Mouse (Mus musculus) heart, embryonic 13.5 days (tissue): ENCODE measurements around the gene Thsd4. TPM values are rescaled to one million over a fixed set of nuclear protein-coding genes. Genes with fewer than 3 reads are reported as not detected.

Experiments used
- ATAC-seq: fragments of 200-750 bp; cut with Nextera tagmentation; 2 replicates; pipeline ENCODE4 v1.8.0; 2017; ENCODE audit warnings: moderate TSS enrichment; ENCODE audit not compliant: insufficient number of reproducible peaks, low FRiP score, low TSS enrichment; ENCODE audit errors: extremely low read depth
- H3K27ac ChIP-seq: fragments of 300-500 bp; sonication (generic); replicated peaks from 2 replicates; pipeline ENCODE4 v1.5.1; 2015; ENCODE audit warnings: moderate library complexity, mild to moderate bottlenecking, inconsistent platforms
- H3K27me3 ChIP-seq: fragments of 300-500 bp; sonication (generic); replicated peaks from 2 replicates; pipeline ENCODE4 v1.6.1; 2015; ENCODE audit warnings: mild to moderate bottlenecking, inconsistent platforms
- H3K36me3 ChIP-seq: fragments of 300-500 bp; sonication (generic); 2 replicates; pipeline ENCODE4 v1.6.1; 2015; ENCODE audit warnings: mild to moderate bottlenecking, inconsistent platforms
- H3K4me1 ChIP-seq: fragments of 300-500 bp; sonication (generic); 2 replicates; pipeline ENCODE4 v1.6.1; 2015; ENCODE audit warnings: inconsistent platforms
- H3K4me2 ChIP-seq: fragments of 300-500 bp; sonication (generic); 2 replicates; pipeline ENCODE4 v1.6.1; 2015; ENCODE audit warnings: inconsistent platforms, mild to moderate bottlenecking, moderate library complexity
- H3K4me3 ChIP-seq: fragments of 300-500 bp; sonication (generic); 2 replicates; pipeline ENCODE4 v1.5.1; 2015; ENCODE audit warnings: moderate library complexity, mild to moderate bottlenecking, inconsistent platforms
- H3K9ac ChIP-seq: fragments of 300-500 bp; sonication (generic); 2 replicates; pipeline ENCODE4 v1.6.1; 2015; ENCODE audit warnings: inconsistent platforms, mild to moderate bottlenecking, moderate library complexity
- H3K9me3 ChIP-seq: fragments of 300-500 bp; sonication (generic); 2 replicates; pipeline ENCODE4 v1.6.1; 2016; ENCODE audit warnings: inconsistent platforms
- WGBS: fragments of 180-500 bp; shearing (Covaris S2); methylation state at CpG from one replicate; pipeline ENCODE4 v1.1.7; 2015; ENCODE audit warnings: mixed read lengths; 5-methylcytosine and 5-hydroxymethylcytosine counted together
- polyA plus RNA-seq: library from polyadenylated mRNA; unstranded; fragments of >200 nt; fragmentation: Nextera tagmentation; extraction: Ambion mirVana; gene quantifications from 2 replicates; pipeline ENCODE4 v1.2.1, GENCODE M21; 2015

The Thsd4 gene
- polyA plus RNA-seq = 8.3 and 10.0 TPM in 2 replicates

- no peaks in the 10 kb centered on the region for H3K9me3 ChIP-seq
- H3K4me1 ChIP-seq = peaks cover 65% of the 10 kb centered on the region
Observed at GRCm38 (mm10) chr9:60521806-60522264, at the start of gene Thsd4. Gene Thsd4 (minus strand): TSS chr9:60522046.

GRCm38 (mm10) chr9:60571041-60571440 is 49.2 kb upstream of the Thsd4 start:
- Histone ChIP-seq H3K9ac (no peak overlapping the region), H3K4me2 (no peak overlapping the region), H3K9me3 (no peaks in the 10 kb centered on the region), H3K4me1 (no peaks in the 10 kb centered on the region), H3K27ac (no peak overlapping the region), H3K4me3 (no peak overlapping the region), H3K27me3 (no peaks in the 10 kb centered on the region), H3K36me3 (no peaks in the 10 kb centered on the region)
- ATAC-seq = no peak
- 50% methylated on average over 4 of the region's 4 CpGs for WGBS

More at GRCm38 (mm10) chr9:60521806-60522264, at the start of gene Thsd4:
- Histone ChIP-seq H3K36me3 (no peaks in the 10 kb centered on the region), H3K4me3 (peak within 1 kb of the TSS; percentile 75), H3K9ac (peak within 1 kb of the TSS; percentile 88), H3K27ac (no peak within 1 kb of the TSS), H3K4me2 (peak within 1 kb of the TSS; percentile 88), H3K27me3 (peaks cover 25% of the 10 kb centered on the region)
- under 1% methylated on average over 47 of the region's 51 CpGs for WGBS
- peak; percentile 23; the same call in 1 of the 2 replicates for ATAC-seq

- no peak overlapping the region for H3K9ac ChIP-seq
- no peak overlapping the region for H3K4me2 ChIP-seq
- H3K36me3 ChIP-seq = no peaks in the 10 kb centered on the region
- 75% methylated on average over 2 of the region's 2 CpGs for WGBS
- H3K4me3 ChIP-seq = no peak overlapping the region
- no peaks in the 10 kb centered on the region for H3K9me3 ChIP-seq
- no peaks in the 10 kb centered on the region for H3K4me1 ChIP-seq
- H3K27ac ChIP-seq = no peak overlapping the region
- no peaks in the 10 kb centered on the region for H3K27me3 ChIP-seq
- ATAC-seq = no peak
Observed at GRCm38 (mm10) chr9:60569366-60569765, 47.5 kb upstream of the Thsd4 start.

- Histone ChIP-seq H3K27me3 (no peaks in the 10 kb centered on the region), H3K27ac (no peak overlapping the region), H3K36me3 (no peaks in the 10 kb centered on the region), H3K9me3 (no peaks in the 10 kb centered on the region), H3K9ac (no peak overlapping the region), H3K4me2 (no peak overlapping the region), H3K4me1 (0 out of 2 replicates have a peak, but pooled peaks cover 4% of the 10 kb centered on the region), H3K4me3 (no peak overlapping the region)
- no peak for ATAC-seq
- WGBS = 86% methylated on average over 7 of the region's 7 CpGs
Observed at GRCm38 (mm10) chr9:60563809-60564208, 42.0 kb upstream of the Thsd4 start.

DNA sequence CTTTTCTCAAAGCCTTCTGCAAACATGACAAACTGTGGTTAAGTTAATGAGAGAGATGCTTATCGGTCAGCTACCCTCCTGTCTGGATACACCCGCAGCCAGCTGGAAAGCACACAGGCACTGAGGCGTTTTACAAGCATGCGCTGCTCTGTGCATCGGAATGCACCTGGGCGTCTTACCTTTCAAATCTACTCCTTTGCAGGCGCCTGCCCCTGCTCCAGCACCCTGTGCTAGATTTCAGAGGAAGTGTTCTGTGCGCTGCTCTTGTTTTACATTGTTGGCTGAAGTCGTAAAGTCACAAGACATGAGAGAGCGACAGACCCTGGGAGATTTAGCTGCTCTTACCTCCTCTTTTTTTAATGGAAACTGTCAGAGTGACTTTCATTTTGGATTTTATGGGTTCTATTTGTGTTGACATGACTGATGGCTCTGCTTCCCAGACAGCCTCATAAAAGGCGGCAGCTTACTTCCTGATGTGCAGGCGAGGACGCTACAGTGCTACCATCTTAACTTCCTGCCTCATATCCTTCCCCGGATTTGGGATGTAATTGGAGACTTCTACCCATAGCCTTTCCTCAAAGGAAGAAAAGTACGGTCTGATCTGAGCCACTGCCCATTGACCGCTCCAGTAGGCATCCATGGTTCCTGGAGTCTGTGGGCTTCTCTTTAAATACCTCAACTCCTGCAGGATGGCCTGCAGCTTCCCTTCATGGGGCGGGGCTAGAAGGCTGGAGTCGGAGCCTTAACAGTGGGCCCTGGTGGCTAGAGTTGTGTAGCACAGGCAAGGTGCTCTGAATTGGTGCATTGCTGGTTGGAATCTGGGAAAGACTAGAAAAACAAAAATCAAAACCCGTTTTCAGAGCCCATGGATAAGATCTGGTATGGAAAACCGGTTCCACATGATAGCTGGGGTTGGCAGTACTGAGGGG is 40.9 kb upstream of the Thsd4 start:
- Histone ChIP-seq H3K27me3 (no peaks in the 10 kb centered on the region), H3K4me1 (0 out of 2 replicates have a peak, but pooled peaks cover 4% of the 10 kb centered on the region), H3K27ac (no peak overlapping the region), H3K9ac (no peak overlapping the region), H3K4me3 (no peak overlapping the region), H3K9me3 (no peaks in the 10 kb centered on the region), H3K36me3 (no peaks in the 10 kb centered on the region), H3K4me2 (0 out of 2 replicates have a peak overlapping the region, but pooled peaks have one; percentile 16)
- no peak for ATAC-seq
- 62% methylated on average over 20 of the region's 20 CpGs for WGBS

DNA sequence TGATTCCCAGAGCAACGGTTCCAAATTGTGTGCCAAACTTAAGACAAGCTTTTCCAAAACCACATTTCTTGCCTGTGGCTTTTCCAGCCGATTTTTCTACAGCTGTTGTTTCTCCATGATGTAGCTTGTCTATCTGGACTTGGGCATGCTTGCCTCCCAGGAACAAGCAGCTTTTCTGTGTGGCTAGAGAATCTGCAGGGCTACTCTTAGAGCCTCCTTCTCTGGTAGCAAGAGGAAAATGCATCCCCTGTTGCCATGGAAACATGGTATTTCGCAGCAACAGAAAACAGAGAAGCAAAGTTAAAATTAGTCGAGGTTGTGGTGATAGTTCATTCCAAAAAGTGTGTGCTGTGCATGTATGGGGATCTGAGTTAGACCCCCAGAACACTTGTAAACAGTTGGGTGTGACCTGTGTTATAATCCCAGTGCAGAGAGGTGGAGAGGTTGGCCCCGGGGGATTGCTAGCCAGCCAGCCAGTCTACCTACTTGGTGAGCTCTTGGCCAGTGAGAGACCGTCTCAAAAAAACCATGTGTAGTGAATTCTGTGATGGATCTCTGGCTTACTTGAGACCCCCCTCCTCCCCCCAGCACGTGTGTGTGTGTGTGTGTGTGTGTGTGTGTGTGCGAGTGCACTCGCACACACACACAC is 39.9 kb upstream of the Thsd4 start:
- H3K9me3 ChIP-seq = no peaks in the 10 kb centered on the region
- 0 out of 2 replicates have a peak, but pooled peaks cover 4% of the 10 kb centered on the region for H3K4me1 ChIP-seq
- H3K27ac ChIP-seq = no peak overlapping the region
- ATAC-seq = no peak
- H3K4me3 ChIP-seq = no peak overlapping the region
- no peaks in the 10 kb centered on the region for H3K36me3 ChIP-seq
- no peaks in the 10 kb centered on the region for H3K27me3 ChIP-seq
- no peak overlapping the region for H3K9ac ChIP-seq
- WGBS = 61% methylated on average over 9 of the region's 9 CpGs
- no peak overlapping the region for H3K4me2 ChIP-seq

DNA sequence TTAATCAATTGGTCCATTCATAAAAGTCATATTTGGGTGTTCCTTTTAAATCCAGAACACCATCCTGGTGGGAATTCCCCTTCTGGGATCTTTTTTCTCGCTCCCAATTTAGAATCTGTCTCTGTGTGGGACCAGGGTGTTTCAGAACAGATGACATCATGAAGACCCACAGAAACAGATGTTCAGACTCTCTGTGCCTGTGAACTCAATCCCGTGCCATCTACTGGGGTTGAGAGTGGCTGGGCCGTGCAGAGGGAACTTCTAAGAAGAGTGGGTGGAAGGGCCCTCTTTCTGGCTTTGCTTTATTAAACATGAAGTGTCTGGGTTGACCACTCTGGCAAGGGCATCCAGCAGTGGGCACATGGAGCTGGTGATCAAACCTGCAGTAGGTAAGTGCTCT is 36.7 kb upstream of the Thsd4 start:
- 0 out of 2 replicates have a peak, but pooled peaks cover 4% of the 10 kb centered on the region for H3K4me1 ChIP-seq
- H3K4me2 ChIP-seq = no peak overlapping the region
- H3K36me3 ChIP-seq = no peaks in the 10 kb centered on the region
- no peak overlapping the region for H3K4me3 ChIP-seq
- H3K9ac ChIP-seq = no peak overlapping the region
- no peak for ATAC-seq
- no peaks in the 10 kb centered on the region for H3K9me3 ChIP-seq
- no peak overlapping the region for H3K27ac ChIP-seq
- 58% methylated on average over 3 of the region's 3 CpGs for WGBS
- H3K27me3 ChIP-seq = no peaks in the 10 kb centered on the region

- Histone ChIP-seq H3K4me3 (no peak overlapping the region), H3K4me1 (peaks cover 1% of the 10 kb centered on the region; the same call in 1 of the 2 replicates), H3K36me3 (no peaks in the 10 kb centered on the region), H3K9me3 (no peaks in the 10 kb centered on the region), H3K27me3 (no peaks in the 10 kb centered on the region), H3K27ac (no peak overlapping the region), H3K9ac (no peak overlapping the region), H3K4me2 (no peak overlapping the region)
- no peak for ATAC-seq
- WGBS = 91% methylated on average over 4 of the region's 4 CpGs
Observed at GRCm38 (mm10) chr9:60551238-60551637, 29.4 kb upstream of the Thsd4 start.

DNA sequence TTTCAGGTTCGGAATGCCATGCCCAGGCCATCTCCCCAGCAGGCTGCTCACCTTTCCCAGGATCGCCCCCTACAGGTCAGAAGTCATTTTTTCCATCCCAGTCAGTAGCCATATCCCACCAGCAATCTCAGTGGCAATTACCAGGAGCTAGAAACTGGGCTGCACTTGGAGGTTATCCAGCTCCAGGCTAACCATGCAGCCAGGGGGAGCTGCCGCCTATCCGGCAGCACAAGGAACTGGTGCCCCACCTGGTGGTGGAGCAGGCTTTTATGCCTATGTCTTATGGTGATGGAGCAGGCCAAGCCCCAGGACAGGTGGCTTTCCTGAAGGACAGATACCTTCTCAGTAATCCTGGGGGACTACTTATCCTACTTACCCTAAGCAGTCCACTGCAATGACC is 26.3 kb upstream of the Thsd4 start:
- no peaks in the 10 kb centered on the region for H3K36me3 ChIP-seq
- no peak overlapping the region for H3K27ac ChIP-seq
- H3K4me1 ChIP-seq = peaks cover 13% of the 10 kb centered on the region
- H3K27me3 ChIP-seq = no peaks in the 10 kb centered on the region
- no peaks in the 10 kb centered on the region for H3K9me3 ChIP-seq
- H3K4me2 ChIP-seq = no peak overlapping the region
- ATAC-seq = no peak
- 29% methylated on average over 4 of the region's 4 CpGs for WGBS
- H3K9ac ChIP-seq = no peak overlapping the region
- H3K4me3 ChIP-seq = no peak overlapping the region

DNA sequence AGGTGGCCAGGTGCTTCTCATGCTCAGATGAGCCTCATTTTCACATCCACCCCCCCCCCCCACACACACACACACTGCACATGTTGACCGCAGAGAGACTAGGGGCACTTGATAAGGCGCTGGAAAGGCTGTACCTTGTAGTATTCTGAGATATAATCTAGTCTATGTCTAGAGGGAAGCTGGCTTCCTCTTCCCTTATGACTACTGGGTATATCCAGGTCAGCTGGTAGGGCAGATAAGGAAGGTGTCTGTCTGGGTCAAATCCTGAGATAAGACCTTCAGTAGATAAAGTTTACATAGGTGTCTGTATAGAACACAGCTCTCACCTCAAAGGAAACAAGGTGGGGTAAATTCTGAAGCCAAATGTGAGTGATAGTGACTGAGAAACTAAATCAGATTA is 24.3 kb upstream of the Thsd4 start:
- Histone ChIP-seq H3K4me3 (no peak overlapping the region), H3K27ac (no peak overlapping the region), H3K36me3 (no peaks in the 10 kb centered on the region), H3K4me2 (no peak overlapping the region), H3K9ac (no peak overlapping the region), H3K4me1 (peaks cover 13% of the 10 kb centered on the region), H3K27me3 (no peaks in the 10 kb centered on the region), H3K9me3 (no peaks in the 10 kb centered on the region)
- WGBS = 64% methylated on average over 2 of the region's 2 CpGs
- ATAC-seq = no peak

DNA sequence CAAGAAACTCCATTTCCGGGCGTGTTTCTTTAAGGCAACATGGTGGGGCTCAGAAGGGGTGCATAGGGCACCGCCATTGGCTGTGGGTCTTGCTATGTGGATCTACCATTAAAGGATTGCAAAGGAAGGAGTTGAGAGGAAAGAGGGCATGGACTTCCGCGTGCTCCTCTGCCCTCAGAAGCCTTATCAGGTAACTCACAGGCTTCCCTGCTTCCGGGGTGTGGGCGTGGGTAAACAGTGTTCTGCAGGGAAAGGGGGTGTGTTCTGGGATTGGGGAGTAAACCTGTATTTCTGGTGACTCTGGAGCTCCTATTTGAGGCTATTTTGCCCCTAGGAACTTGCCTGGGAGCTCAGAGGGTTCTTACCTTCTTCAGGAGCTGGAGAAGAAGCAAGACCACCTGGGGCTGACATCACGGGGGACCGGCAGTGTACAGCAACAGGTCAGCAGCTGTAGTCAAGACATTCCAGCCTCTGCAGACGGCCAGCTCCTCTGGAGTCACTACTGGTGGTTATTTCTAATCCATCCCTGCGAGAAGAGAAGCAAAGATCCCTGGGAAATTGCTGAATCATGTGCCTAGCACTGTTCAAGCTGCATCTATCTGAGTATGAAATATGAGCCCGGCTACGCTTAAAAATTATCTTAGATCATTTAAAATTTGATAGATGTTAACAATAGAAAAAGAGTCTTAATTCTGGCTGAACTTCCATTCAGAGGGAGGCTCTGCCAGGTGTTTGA is 23.7 kb upstream of the Thsd4 start:
- no peak for ATAC-seq
- no peak overlapping the region for H3K27ac ChIP-seq
- no peaks in the 10 kb centered on the region for H3K27me3 ChIP-seq
- peaks cover 13% of the 10 kb centered on the region for H3K4me1 ChIP-seq
- H3K9me3 ChIP-seq = no peaks in the 10 kb centered on the region
- H3K4me2 ChIP-seq = peak overlapping the region; percentile 14
- no peak overlapping the region for H3K9ac ChIP-seq
- 54% methylated on average over 13 of the region's 13 CpGs for WGBS
- no peak overlapping the region for H3K4me3 ChIP-seq
- H3K36me3 ChIP-seq = no peaks in the 10 kb centered on the region
